Mouse (Mus musculus) cerebellum, adult 2 months (tissue): ENCODE results near the gene Piezo1.
A peak's percentile ranks its signal among the peaks of the same experiment; 100 is the strongest.

Experiments
- CTCF ChIP-seq: fragments of 200-500 bp; IDR thresholded peaks from 2 replicates; pipeline ENCODE4 v1.5.1; 2011; ENCODE audit warnings: low read depth, mild to moderate bottlenecking, control low read depth, low read length, moderate library complexity, borderline replicate concordance; ENCODE audit not compliant: insufficient read depth
- POLR2A ChIP-seq: fragments of 200-500 bp; IDR thresholded peaks from 2 replicates; pipeline ENCODE4 v1.6.1; 2011; ENCODE audit warnings: low read length, control low read depth, borderline replicate concordance; ENCODE audit not compliant: insufficient read depth

DNA sequence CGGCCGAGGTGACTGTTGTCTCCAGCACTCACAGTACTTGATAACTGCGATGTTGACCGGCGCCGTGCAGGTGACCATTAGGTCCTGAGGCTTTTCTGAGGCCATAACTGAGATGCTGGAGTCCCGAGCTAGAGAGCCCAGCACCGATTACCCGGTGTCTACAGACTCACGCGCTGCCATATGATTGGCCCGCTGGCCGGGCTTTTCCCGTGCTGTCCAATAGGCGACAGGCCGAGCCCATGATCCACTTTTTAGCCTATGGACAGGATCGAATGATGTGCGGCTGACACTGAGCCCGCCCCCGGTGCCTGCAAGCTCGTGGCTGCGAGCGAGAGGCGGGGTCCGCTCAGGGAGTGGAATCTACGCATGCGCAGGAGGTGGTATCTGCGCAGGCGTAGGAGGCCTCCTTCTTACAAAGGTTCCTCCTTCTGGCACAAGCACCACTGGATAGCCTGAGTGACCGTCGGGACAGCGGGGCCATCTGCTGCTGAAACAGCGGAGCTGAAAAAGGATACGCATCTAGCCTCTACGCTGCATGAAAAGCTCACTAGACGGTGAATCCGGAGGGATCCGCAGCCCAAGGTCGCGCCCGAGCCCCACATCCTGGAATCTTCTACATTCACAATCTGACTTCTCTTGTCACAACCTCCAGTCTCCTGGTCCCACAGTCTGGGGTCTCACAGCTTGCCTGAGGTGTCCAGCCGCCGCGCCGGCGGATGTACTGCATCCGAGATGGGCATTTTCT, 107.7 kb downstream of the Piezo1 start, which contains the start of gene Mvd:
- TF ChIP-seq POLR2A (peak; percentile 98), CTCF (peak; percentile 43; the same call in 1 of the 2 replicates)
